Mouse (Mus musculus): ENCODE data around the gene Gramd2. TPM values are rescaled to one million over a fixed set of nuclear protein-coding genes. Genes with fewer than 3 reads are reported as not detected.

The Gramd2 gene
- polyA plus RNA-seq, 1 experiment = 4.5 TPM

GRCm38 (mm10) chr9:59673427-59673826, 6.5 kb upstream of the Gramd2 start:
- Histone ChIP-seq H3K27ac (ENCODE audit: insufficient read depth, low read length) (no peak overlapping the region), H3K36me3 (ENCODE audit: control insufficient read depth, insufficient read depth, low read length, poor library complexity, severe bottlenecking) (peaks cover 95% of the 10 kb centered on the region), H3K27me3 (ENCODE audit: control insufficient read depth, insufficient read depth, low read length, poor library complexity, severe bottlenecking) (no peaks in the 10 kb centered on the region), H3K4me1 (ENCODE audit: control insufficient read depth, insufficient read depth, low read length) (peaks cover 2% of the 10 kb centered on the region), H3K9ac (ENCODE audit: low read depth, poor library complexity, severe bottlenecking) (no peak overlapping the region), H3K4me3 (ENCODE audit: low read depth, low read length) (no peak overlapping the region), H3K9me3 (replicated peaks; ENCODE audit: control insufficient read depth, insufficient read depth, low read length, poor library complexity, severe bottlenecking) (no peaks in the 10 kb centered on the region)
- TF ChIP-seq EP300 (IDR thresholded peaks at IDR 0.05; ENCODE audit: insufficient read depth, low read depth, low read length) = no peak
- no peak for TF ChIP-seq POLR2A (IDR thresholded peaks at IDR 0.05; ENCODE audit: insufficient read depth, low read length)
- TF ChIP-seq CTCF (IDR thresholded peaks at IDR 0.05; ENCODE audit: low read depth, low read length) = no peak

DNA sequence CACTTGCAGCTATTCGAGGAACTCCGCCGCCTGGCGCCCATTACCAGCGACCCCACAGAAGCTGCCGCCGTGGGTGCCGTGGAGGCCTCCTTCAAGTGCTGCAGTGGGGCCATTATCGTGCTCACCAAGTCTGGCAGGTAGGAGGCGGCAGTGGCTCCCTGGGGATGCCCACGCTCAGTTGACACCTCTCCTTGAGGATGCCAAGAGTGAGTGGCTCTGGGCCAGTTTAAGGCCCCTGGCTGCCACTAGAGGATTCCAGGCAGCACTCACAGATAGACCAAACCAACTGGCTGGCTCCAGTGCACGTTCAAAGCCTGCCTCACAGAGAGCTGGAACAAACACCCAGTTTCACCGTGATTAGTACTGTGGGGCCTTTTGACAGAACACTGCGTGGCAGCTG, 4.3 kb upstream of the Gramd2 start:
- Histone ChIP-seq H3K9me3 (replicated peaks; ENCODE audit: control insufficient read depth, insufficient read depth, low read length, poor library complexity, severe bottlenecking) (no peaks in the 10 kb centered on the region), H3K4me3 (ENCODE audit: low read depth, low read length) (no peak overlapping the region), H3K27ac (ENCODE audit: insufficient read depth, low read length) (peak overlapping the region; percentile 19; the same call in 1 of the 2 replicates), H3K27me3 (ENCODE audit: control insufficient read depth, insufficient read depth, low read length, poor library complexity, severe bottlenecking) (no peaks in the 10 kb centered on the region), H3K36me3 (ENCODE audit: control insufficient read depth, insufficient read depth, low read length, poor library complexity, severe bottlenecking) (peaks cover 75% of the 10 kb centered on the region), H3K4me1 (ENCODE audit: control insufficient read depth, insufficient read depth, low read length) (peaks cover 2% of the 10 kb centered on the region), H3K9ac (ENCODE audit: low read depth, poor library complexity, severe bottlenecking) (no peak overlapping the region)
- TF ChIP-seq POLR2A (IDR thresholded peaks at IDR 0.05; ENCODE audit: insufficient read depth, low read length) (no peak), EP300 (IDR thresholded peaks at IDR 0.05; ENCODE audit: insufficient read depth, low read depth, low read length) (no peak), CTCF (IDR thresholded peaks at IDR 0.05; ENCODE audit: low read depth, low read length) (no peak)

GRCm38 (mm10) chr9:59678313-59678712, 1.6 kb upstream of the Gramd2 start:
- no peak overlapping the region for H3K9ac ChIP-seq (ENCODE audit: low read depth, poor library complexity, severe bottlenecking)
- H3K9me3 ChIP-seq (replicated peaks; ENCODE audit: control insufficient read depth, insufficient read depth, low read length, poor library complexity, severe bottlenecking) = no peaks in the 10 kb centered on the region
- no peaks in the 10 kb centered on the region for H3K27me3 ChIP-seq (ENCODE audit: control insufficient read depth, insufficient read depth, low read length, poor library complexity, severe bottlenecking)
- no peak overlapping the region for H3K4me3 ChIP-seq (ENCODE audit: low read depth, low read length)
- H3K4me1 ChIP-seq (ENCODE audit: control insufficient read depth, insufficient read depth, low read length) = peaks cover 2% of the 10 kb centered on the region
- H3K36me3 ChIP-seq (ENCODE audit: control insufficient read depth, insufficient read depth, low read length, poor library complexity, severe bottlenecking) = peaks cover 48% of the 10 kb centered on the region
- no peak overlapping the region for H3K27ac ChIP-seq (ENCODE audit: insufficient read depth, low read length)
- TF ChIP-seq POLR2A (IDR thresholded peaks at IDR 0.05; ENCODE audit: insufficient read depth, low read length) = no peak
- no peak for TF ChIP-seq CTCF (IDR thresholded peaks at IDR 0.05; ENCODE audit: low read depth, low read length)
- TF ChIP-seq EP300 (IDR thresholded peaks at IDR 0.05; ENCODE audit: insufficient read depth, low read depth, low read length) = no peak

DNA sequence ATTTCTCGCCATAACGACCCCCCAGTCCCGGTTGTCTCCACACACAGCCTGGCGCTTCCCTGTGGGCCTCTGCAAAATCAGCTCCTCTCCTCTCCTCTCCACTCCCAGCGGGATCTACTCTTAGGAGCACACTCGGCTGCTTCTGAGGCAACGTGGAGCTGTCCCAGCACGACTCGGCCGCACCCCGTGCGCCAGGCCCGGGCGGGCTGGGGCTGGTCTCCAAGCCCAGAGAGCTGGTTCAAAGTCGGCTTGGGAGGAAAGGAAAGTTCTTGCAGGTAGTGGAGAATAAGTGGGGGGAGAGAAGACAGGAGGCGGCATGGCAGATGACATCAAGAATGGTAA, 561 bp downstream of the Gramd2 start:
- TF ChIP-seq CTCF (IDR thresholded peaks at IDR 0.05; ENCODE audit: low read depth, low read length) (no peak), POLR2A (IDR thresholded peaks at IDR 0.05; ENCODE audit: insufficient read depth, low read length) (no peak), EP300 (IDR thresholded peaks at IDR 0.05; ENCODE audit: insufficient read depth, low read depth, low read length) (no peak)
- H3K27ac ChIP-seq (ENCODE audit: insufficient read depth, low read length) = no peak overlapping the region

GRCm38 (mm10) chr9:59684020-59684419, 4.1 kb downstream of the Gramd2 start:
- TF ChIP-seq CTCF (IDR thresholded peaks at IDR 0.05; ENCODE audit: low read depth, low read length) (no peak), EP300 (IDR thresholded peaks at IDR 0.05; ENCODE audit: insufficient read depth, low read depth, low read length) (no peak), POLR2A (IDR thresholded peaks at IDR 0.05; ENCODE audit: insufficient read depth, low read length) (no peak)
- Histone ChIP-seq H3K9ac (ENCODE audit: low read depth, poor library complexity, severe bottlenecking) (no peak overlapping the region), H3K36me3 (ENCODE audit: control insufficient read depth, insufficient read depth, low read length, poor library complexity, severe bottlenecking) (no peaks in the 10 kb centered on the region)

More for the DNA sequence above, 561 bp downstream of the Gramd2 start:
- no peaks in the 10 kb centered on the region for H3K9me3 ChIP-seq (replicated peaks; ENCODE audit: control insufficient read depth, insufficient read depth, low read length, poor library complexity, severe bottlenecking)
- no peaks in the 10 kb centered on the region for H3K4me1 ChIP-seq (ENCODE audit: control insufficient read depth, insufficient read depth, low read length)
- H3K27me3 ChIP-seq (ENCODE audit: control insufficient read depth, insufficient read depth, low read length, poor library complexity, severe bottlenecking) = no peaks in the 10 kb centered on the region
- peak overlapping the region; percentile 70 for H3K4me3 ChIP-seq (ENCODE audit: low read depth, low read length)
- peak overlapping the region; percentile 57 for H3K9ac ChIP-seq (ENCODE audit: low read depth, poor library complexity, severe bottlenecking)
- peaks cover 27% of the 10 kb centered on the region for H3K36me3 ChIP-seq (ENCODE audit: control insufficient read depth, insufficient read depth, low read length, poor library complexity, severe bottlenecking)

GRCm38 (mm10) chr9:59687416-59688046, 7.6 kb downstream of the Gramd2 start:
- TF ChIP-seq POLR2A (IDR thresholded peaks at IDR 0.05; ENCODE audit: insufficient read depth, low read length) (no peak), EP300 (IDR thresholded peaks at IDR 0.05; ENCODE audit: insufficient read depth, low read depth, low read length) (0 out of 2 replicates have a peak, but pooled peaks have one; percentile 22), CTCF (IDR thresholded peaks at IDR 0.05; ENCODE audit: low read depth, low read length) (no peak)
- Histone ChIP-seq H3K27me3 (ENCODE audit: control insufficient read depth, insufficient read depth, low read length, poor library complexity, severe bottlenecking) (no peaks in the 10 kb centered on the region), H3K4me1 (ENCODE audit: control insufficient read depth, insufficient read depth, low read length) (peaks cover 8% of the 10 kb centered on the region), H3K4me3 (ENCODE audit: low read depth, low read length) (no peak overlapping the region), H3K36me3 (ENCODE audit: control insufficient read depth, insufficient read depth, low read length, poor library complexity, severe bottlenecking) (no peaks in the 10 kb centered on the region), H3K9me3 (replicated peaks; ENCODE audit: control insufficient read depth, insufficient read depth, low read length, poor library complexity, severe bottlenecking) (no peaks in the 10 kb centered on the region), H3K27ac (ENCODE audit: insufficient read depth, low read length) (peak overlapping the region; percentile 64), H3K9ac (ENCODE audit: low read depth, poor library complexity, severe bottlenecking) (no peak overlapping the region)

More at GRCm38 (mm10) chr9:59684020-59684419, 4.1 kb downstream of the Gramd2 start:
- no peaks in the 10 kb centered on the region for H3K9me3 ChIP-seq (replicated peaks; ENCODE audit: control insufficient read depth, insufficient read depth, low read length, poor library complexity, severe bottlenecking)
- peaks cover 2% of the 10 kb centered on the region for H3K4me1 ChIP-seq (ENCODE audit: control insufficient read depth, insufficient read depth, low read length)
- no peaks in the 10 kb centered on the region for H3K27me3 ChIP-seq (ENCODE audit: control insufficient read depth, insufficient read depth, low read length, poor library complexity, severe bottlenecking)
- no peak overlapping the region for H3K4me3 ChIP-seq (ENCODE audit: low read depth, low read length)
- H3K27ac ChIP-seq (ENCODE audit: insufficient read depth, low read length) = no peak overlapping the region
